Comparison of ENCODE assay signal across 12 mouse cellular contexts in genomic region chr11:117617368-117617908, GRCm38 (mm10). TPM values are rescaled to one million over a fixed set of nuclear protein-coding genes. Genes with fewer than 3 reads are reported as not detected.
A peak's percentile ranks its signal among the peaks of the same experiment; 100 is the strongest.
DNase-seq lines count a peak whose midpoint lies in the region; ATAC-seq and TF ChIP-seq lines count a peak whose summit lies in the region.
"Had no signal": no experiment of that assay in that cellular context is flagged by ENCODE, and none has a peak within 500 bp of the region (broad histone marks: within the 10 kb centered on the region; RNA-seq: fewer than 3 reads in every experiment).

No protein-coding gene starts in this region.

- no peaks in the 10 kb centered on the region for H3K36me3 ChIP-seq in lung, embryonic 15.5 days
- no peaks in the 10 kb centered on the region for H3K36me3 ChIP-seq in hindbrain, embryonic 10.5 days
- no peaks in the 10 kb centered on the region for H3K36me3 ChIP-seq in limb, embryonic 15.5 days
- no peaks in the 10 kb centered on the region for H3K36me3 ChIP-seq in stomach, postnatal 0 days (ENCODE audit: control insufficient read depth, insufficient read depth, low read length)

- no peak for TF ChIP-seq CTCF in stomach, postnatal 0 days (IDR thresholded peaks at IDR 0.05; ENCODE audit: low read depth)

- H3K4me2 ChIP-seq in lung, embryonic 15.5 days = 0 out of 2 replicates have a peak overlapping the region, but pooled peaks have one; percentile 19
- peak overlapping the region; percentile 44 for H3K4me2 ChIP-seq in limb, embryonic 15.5 days
- H3K4me2 ChIP-seq in stomach, postnatal 0 days (replicated peaks; ENCODE audit: low read depth) = peak overlapping the region; percentile 38

- TF ChIP-seq EP300 in stomach, postnatal 0 days (optimal IDR thresholded peaks at IDR 0.05) = no peak

- DNase-seq in lung, postnatal 14 days = no peak
- peak; percentile 15 for DNase-seq in hindbrain, embryonic 10.5 days (ENCODE audit: low spot score)
- DNase-seq in stomach, postnatal 0 days (ENCODE audit: low spot score) = no peak
- DNase-seq in ovary, adult 18-20 months (ENCODE audit: low spot score) = no peak
- DNase-seq in thymus, adult 18-20 months = no peak
- DNase-seq: retina, postnatal 1 day; thymus, postnatal 14 days had no signal

- 14% methylated on average over 16 of the region's 16 CpGs for WGBS in lung, embryonic 15.5 days
- WGBS in hindbrain, embryonic 10.5 days = 22% methylated on average over 16 of the region's 16 CpGs
- WGBS in limb, embryonic 15.5 days = 20% methylated on average over 16 of the region's 16 CpGs
- 18% methylated on average over 16 of the region's 16 CpGs for WGBS in stomach, postnatal 0 days

- H3K27ac ChIP-seq in lung, embryonic 15.5 days = no peak overlapping the region
- peak overlapping the region; percentile 62 for H3K27ac ChIP-seq in hindbrain, embryonic 10.5 days
- peak overlapping the region; percentile 71 for H3K27ac ChIP-seq in limb, embryonic 15.5 days
- no peak overlapping the region for H3K27ac ChIP-seq in stomach, postnatal 0 days (replicated peaks)
- H3K27ac ChIP-seq: macrophage had no signal

- peaks cover 17% of the 10 kb centered on the region; the same call in 1 of the 2 replicates for H3K4me1 ChIP-seq in lung, embryonic 15.5 days
- H3K4me1 ChIP-seq in hindbrain, embryonic 10.5 days (replicated peaks) = peaks cover 41% of the 10 kb centered on the region
- H3K4me1 ChIP-seq in limb, embryonic 15.5 days = peaks cover 50% of the 10 kb centered on the region
- H3K4me1 ChIP-seq in stomach, postnatal 0 days (replicated peaks; ENCODE audit: control insufficient read depth, insufficient read depth) = 0 out of 2 replicates have a peak, but pooled peaks cover 2% of the 10 kb centered on the region

- no peaks in the 10 kb centered on the region for H3K9me3 ChIP-seq in lung, embryonic 15.5 days
- no peaks in the 10 kb centered on the region for H3K9me3 ChIP-seq in hindbrain, embryonic 10.5 days
- H3K9me3 ChIP-seq in limb, embryonic 15.5 days = no peaks in the 10 kb centered on the region
- no peaks in the 10 kb centered on the region for H3K9me3 ChIP-seq in stomach, postnatal 0 days (ENCODE audit: control insufficient read depth, low read length)

- H3K9ac ChIP-seq in lung, embryonic 15.5 days = no peak overlapping the region
- no peak overlapping the region for H3K9ac ChIP-seq in limb, embryonic 15.5 days
- no peak overlapping the region for H3K9ac ChIP-seq in stomach, postnatal 0 days (ENCODE audit: low read length)

- no peak overlapping the region for H3K4me3 ChIP-seq in lung, embryonic 15.5 days
- H3K4me3 ChIP-seq in hindbrain, embryonic 10.5 days = no peak overlapping the region
- peak overlapping the region; percentile 8; the same call in 1 of the 2 replicates for H3K4me3 ChIP-seq in limb, embryonic 15.5 days
- peak overlapping the region; percentile 17; the same call in 1 of the 2 replicates for H3K4me3 ChIP-seq in stomach, postnatal 0 days (ENCODE audit: low read depth, low read length)
- H3K4me3 ChIP-seq: erythroblast, embryonic 14.5 days had no signal

- ATAC-seq in lung, embryonic 15.5 days (ENCODE audit: borderline replicate concordance, extremely low read depth, low FRiP score, low TSS enrichment) = no peak
- ATAC-seq in limb, embryonic 15.5 days (ENCODE audit: insufficient number of reproducible peaks, low FRiP score, low TSS enrichment, low read depth) = no peak
- ATAC-seq in stomach, postnatal 0 days (ENCODE audit: low FRiP score, low TSS enrichment) = no peak
- ATAC-seq: Patski had no signal

- H3K27me3 ChIP-seq in lung, embryonic 15.5 days = peaks cover 51% of the 10 kb centered on the region
- peaks cover 59% of the 10 kb centered on the region for H3K27me3 ChIP-seq in hindbrain, embryonic 10.5 days (ENCODE audit: insufficient read depth, poor library complexity, severe bottlenecking)
- peaks cover 13% of the 10 kb centered on the region for H3K27me3 ChIP-seq in limb, embryonic 15.5 days
- H3K27me3 ChIP-seq in stomach, postnatal 0 days (ENCODE audit: control insufficient read depth, insufficient read depth, low read length) = peaks cover 4% of the 10 kb centered on the region; the same call in 1 of the 2 replicates

RNA-seq across cellular contexts. Expression of gene Tnrc6c, which starts 36.7 kb away (rescaled TPM):
- polyA plus RNA-seq in lung, embryonic 15.5 days (2015; fragmentation: Nextera tagmentation; extraction: Ambion mirVana) = 9.0 and 10.7 TPM in 2 replicates
- 11.1 and 14.4 TPM in 2 replicates for polyA plus RNA-seq in hindbrain, embryonic 10.5 days (2016; fragmentation: Nextera tagmentation; extraction: Ambion mirVana)
- polyA plus RNA-seq in limb, embryonic 15.5 days (2015; fragmentation: Nextera tagmentation; extraction: Ambion mirVana) = 13.2 and 15.4 TPM in 2 replicates
- 6.0 and 6.1 TPM in 2 replicates for polyA plus RNA-seq in stomach, postnatal 0 days (2015; fragmentation: Nextera tagmentation; extraction: Ambion mirVana)

Comparison
In these comparisons a context has a peak if more than half of its experiments do, and no peak if none do; other contexts are left out.
1. H3K27ac ChIP-seq: peak in hindbrain, embryonic 10.5 days (single experiment) and limb, embryonic 15.5 days (single experiment); none in lung, embryonic 15.5 days (single experiment) and stomach, postnatal 0 days (single experiment).
2. H3K4me3 ChIP-seq: peak in limb, embryonic 15.5 days (single experiment) and stomach, postnatal 0 days (single experiment); none in lung, embryonic 15.5 days (single experiment) and hindbrain, embryonic 10.5 days (single experiment).
3. Peak in every context shown above with its lines, with median percentiles within 50 percentile points of each other: H3K4me2 ChIP-seq.